Mouse (Mus musculus) left cerebral cortex, adult 9 months (tissue): ENCODE data around the gene Sema3c.
"Not testable (repeated sequence)": the region's sequence is repeated elsewhere in the genome, so short reads cannot be mapped to it uniquely, and the experiment has no call there.

Experiments
- DNase-seq, 2 experiments: peaks; one replicate each; pipeline ENCODE4 v3.0.0; 2022; ENCODE audit warnings: low spot score in 2 of 2

The Sema3c gene

GRCm38 (mm10) chr5:17573694-17574380 is at the start of gene Sema3c:
TSS of gene Sema3c (plus strand) at chr5:17574281.
- DNase-seq = no peak

- not testable (repeated sequence) for DNase-seq
Measured at GRCm38 (mm10) chr5:17531165-17531564, 42.9 kb upstream of the Sema3c start.

GRCm38 (mm10) chr5:17543141-17543540 is 30.9 kb upstream of the Sema3c start:
- DNase-seq = no peak

GRCm38 (mm10) chr5:17544904-17545449 is 29.1 kb upstream of the Sema3c start:
- DNase-seq = no peak

GRCm38 (mm10) chr5:17551693-17552092 is 22.4 kb upstream of the Sema3c start:
- DNase-seq = no peak

- DNase-seq = no peak
Measured at GRCm38 (mm10) chr5:17556073-17556473, 18.0 kb upstream of the Sema3c start.

GRCm38 (mm10) chr5:17556715-17557265 is 17.3 kb upstream of the Sema3c start:
- no peak for DNase-seq

- DNase-seq = no peak
Measured at GRCm38 (mm10) chr5:17571571-17571970, 2.5 kb upstream of the Sema3c start.

- peak in 1 of 2 experiments; percentile 15 for DNase-seq
Measured at GRCm38 (mm10) chr5:17574413-17575182, 517 bp downstream of the Sema3c start.

GRCm38 (mm10) chr5:17575183-17575495 is 1.1 kb downstream of the Sema3c start:
- no peak for DNase-seq

- DNase-seq = no peak
Measured at GRCm38 (mm10) chr5:17576069-17576468, 2.0 kb downstream of the Sema3c start.

- no peak for DNase-seq
Measured at GRCm38 (mm10) chr5:17582047-17582515, 8.0 kb downstream of the Sema3c start.

- peak in 1 of 2 experiments; percentile 8 for DNase-seq
Measured at GRCm38 (mm10) chr5:17584299-17584945, 10.3 kb downstream of the Sema3c start.

- DNase-seq = no peak
Measured at GRCm38 (mm10) chr5:17586518-17587210, 12.6 kb downstream of the Sema3c start.

GRCm38 (mm10) chr5:17591908-17592307 is 17.8 kb downstream of the Sema3c start:
- DNase-seq = no peak

GRCm38 (mm10) chr5:17601700-17602099 is 27.6 kb downstream of the Sema3c start:
- no peak for DNase-seq

GRCm38 (mm10) chr5:17620619-17621018 is 46.5 kb downstream of the Sema3c start:
- no peak for DNase-seq

GRCm38 (mm10) chr5:17622564-17622963 is 48.5 kb downstream of the Sema3c start:
- no peak for DNase-seq

- no peak for DNase-seq
Measured at GRCm38 (mm10) chr5:17628606-17629005, 54.5 kb downstream of the Sema3c start.

GRCm38 (mm10) chr5:17629599-17629998 is 55.5 kb downstream of the Sema3c start:
- DNase-seq = no peak

- no peak for DNase-seq
Measured at GRCm38 (mm10) chr5:17639519-17639918, 65.4 kb downstream of the Sema3c start.
